Mouse (Mus musculus) forebrain, postnatal 0 days (tissue): ENCODE measurements at regions not wholly inside any gene's neighbourhood (a gene's known extent, or its start where the extent isn't known, plus 50 kb on each side); places are given as distances from the start of the nearest gene placed in this dataset.

Experiments used
- ATAC-seq: fragments of 200-750 bp; cut with Nextera tagmentation; 2 replicates; pipeline ENCODE4 v1.8.0; 2017; ENCODE audit warnings: mild to moderate bottlenecking, moderate library complexity
- DNase-seq: peaks from one replicate; pipeline ENCODE4 v3.0.0-alpha.2; 2015
- H3K27ac ChIP-seq: fragments of 300-500 bp; sonication (generic); 2 replicates; pipeline ENCODE4 v1.5.1; 2014; ENCODE audit warnings: low read depth, mild to moderate bottlenecking, antibody characterized with exemption, low read length, moderate library complexity, mixed read lengths
- H3K27me3 ChIP-seq: fragments of 300-500 bp; sonication (generic); 2 replicates; pipeline ENCODE4 v1.6.1; 2014; ENCODE audit warnings: mild to moderate bottlenecking, low read length, mixed read lengths; ENCODE audit not compliant: insufficient read depth
- H3K36me3 ChIP-seq: fragments of 300-500 bp; sonication (generic); 2 replicates; pipeline ENCODE4 v1.6.1; 2014; ENCODE audit warnings: mild to moderate bottlenecking, moderate library complexity; ENCODE audit not compliant: insufficient read depth
- H3K4me1 ChIP-seq: fragments of 300-500 bp; sonication (generic); 2 replicates; pipeline ENCODE4 v1.6.1; 2014; ENCODE audit warnings: antibody characterized with exemption; ENCODE audit not compliant: insufficient read depth
- H3K4me2 ChIP-seq: fragments of 300-500 bp; sonication (generic); 2 replicates; pipeline ENCODE4 v1.6.1; 2014; ENCODE audit warnings: low read depth, mild to moderate bottlenecking, moderate library complexity
- H3K4me3 ChIP-seq: fragments of 300-500 bp; sonication (generic); 2 replicates; pipeline ENCODE4 v1.5.1; 2014; ENCODE audit warnings: low read depth, low read length, mixed read lengths
- H3K9ac ChIP-seq: fragments of 300-500 bp; sonication (generic); 2 replicates; pipeline ENCODE4 v1.6.1; 2014; ENCODE audit warnings: mild to moderate bottlenecking
- H3K9me3 ChIP-seq: fragments of 300-500 bp; sonication (generic); 2 replicates; pipeline ENCODE4 v1.6.1; 2016; ENCODE audit warnings: low read length
- CTCF ChIP-seq: sonication (generic); IDR thresholded peaks from 2 replicates; pipeline ENCODE4 v1.5.1; 2016; ENCODE audit warnings: antibody characterized with exemption, control low read depth, low read depth
- WGBS: fragments of 180-500 bp; shearing (Covaris S2); extraction: QIAGEN DNeasy Blood & Tissue Kit; methylation state at CpG from one replicate; pipeline ENCODE4 v1.1.7; 2014; 5-methylcytosine and 5-hydroxymethylcytosine counted together

- H3K9me3 ChIP-seq = no peaks in the 10 kb centered on the region
- H3K36me3 ChIP-seq = no peaks in the 10 kb centered on the region
- H3K27me3 ChIP-seq = no peaks in the 10 kb centered on the region
- no peak for ATAC-seq
- no peaks in the 10 kb centered on the region for H3K4me1 ChIP-seq
- no peak overlapping the region for H3K27ac ChIP-seq
- no peak for DNase-seq
- H3K9ac ChIP-seq = no peak overlapping the region
- H3K4me3 ChIP-seq = no peak overlapping the region
- 68% methylated on average over 3 of the region's 3 CpGs for WGBS
- H3K4me2 ChIP-seq = no peak overlapping the region
- no peak for TF ChIP-seq CTCF
Measured at GRCm38 (mm10) chr13:26552122-26552521, 217.8 kb downstream of the Hdgfl1 start.

- 57% methylated on average over 1 of the region's 1 CpGs for WGBS
- Histone ChIP-seq H3K4me3 (no peak overlapping the region), H3K9ac (no peak overlapping the region), H3K9me3 (no peaks in the 10 kb centered on the region), H3K4me2 (no peak overlapping the region), H3K36me3 (no peaks in the 10 kb centered on the region), H3K27me3 (no peaks in the 10 kb centered on the region), H3K27ac (no peak overlapping the region), H3K4me1 (no peaks in the 10 kb centered on the region)
- TF ChIP-seq CTCF = no peak
- DNase-seq (no peak), ATAC-seq (no peak)
Measured at GRCm38 (mm10) chr13:26538928-26539327, 231.0 kb downstream of the Hdgfl1 start.

- Histone ChIP-seq H3K36me3 (no peaks in the 10 kb centered on the region), H3K4me1 (no peaks in the 10 kb centered on the region), H3K4me2 (no peak overlapping the region), H3K9me3 (no peaks in the 10 kb centered on the region), H3K27ac (no peak overlapping the region), H3K4me3 (no peak overlapping the region), H3K27me3 (no peaks in the 10 kb centered on the region), H3K9ac (no peak overlapping the region)
- TF ChIP-seq CTCF = no peak
- DNase-seq = no peak
- WGBS = 19% methylated on average over 2 of the region's 2 CpGs
- ATAC-seq = no peak
Measured at GRCm38 (mm10) chr13:26536575-26536974, 233.4 kb downstream of the Hdgfl1 start.

GRCm38 (mm10) chr13:26532761-26533160 lies 237.2 kb downstream of the Hdgfl1 start:
- Histone ChIP-seq H3K9ac (no peak overlapping the region), H3K27me3 (no peaks in the 10 kb centered on the region), H3K4me3 (no peak overlapping the region), H3K36me3 (no peaks in the 10 kb centered on the region), H3K9me3 (no peaks in the 10 kb centered on the region), H3K4me1 (no peaks in the 10 kb centered on the region), H3K4me2 (no peak overlapping the region), H3K27ac (no peak overlapping the region)
- ATAC-seq (peak; percentile 25; the same call in 1 of the 2 replicates), DNase-seq (no peak)
- no peak for TF ChIP-seq CTCF

GRCm38 (mm10) chr13:26519054-26519453 lies 250.9 kb downstream of the Hdgfl1 start:
- no peak for TF ChIP-seq CTCF
- Histone ChIP-seq H3K27me3 (no peaks in the 10 kb centered on the region), H3K4me2 (no peak overlapping the region), H3K9ac (no peak overlapping the region), H3K36me3 (no peaks in the 10 kb centered on the region), H3K4me3 (no peak overlapping the region), H3K27ac (0 out of 2 replicates have a peak overlapping the region, but pooled peaks have one; percentile 6), H3K4me1 (no peaks in the 10 kb centered on the region), H3K9me3 (no peaks in the 10 kb centered on the region)
- DNase-seq (peak; percentile 42), ATAC-seq (peak; percentile 71; the same call in 1 of the 2 replicates)
- 11% methylated on average over 1 of the region's 1 CpGs for WGBS

- Histone ChIP-seq H3K9ac (no peak overlapping the region), H3K27ac (0 out of 2 replicates have a peak overlapping the region, but pooled peaks have one; percentile 3), H3K4me2 (no peak overlapping the region), H3K27me3 (no peaks in the 10 kb centered on the region), H3K4me1 (no peaks in the 10 kb centered on the region), H3K9me3 (no peaks in the 10 kb centered on the region), H3K4me3 (no peak overlapping the region), H3K36me3 (no peaks in the 10 kb centered on the region)
- TF ChIP-seq CTCF = no peak
- no peak for DNase-seq
- 68% methylated on average over 5 of the region's 5 CpGs for WGBS
- ATAC-seq = no peak
Measured at GRCm38 (mm10) chr13:26518425-26518824, 251.5 kb downstream of the Hdgfl1 start.

GRCm38 (mm10) chr13:26517646-26518045 lies 252.3 kb downstream of the Hdgfl1 start:
- H3K4me3 ChIP-seq = no peak overlapping the region
- ATAC-seq (peak; percentile 78; the same call in 1 of the 2 replicates), DNase-seq (no peak)
- H3K9ac ChIP-seq = no peak overlapping the region
- H3K36me3 ChIP-seq = no peaks in the 10 kb centered on the region
- H3K4me1 ChIP-seq = no peaks in the 10 kb centered on the region
- H3K27ac ChIP-seq = peak overlapping the region; percentile 64; the same call in 1 of the 2 replicates
- 31% methylated on average over 4 of the region's 4 CpGs for WGBS
- H3K27me3 ChIP-seq = no peaks in the 10 kb centered on the region
- H3K4me2 ChIP-seq = no peak overlapping the region
- no peaks in the 10 kb centered on the region for H3K9me3 ChIP-seq
- no peak for TF ChIP-seq CTCF

- Histone ChIP-seq H3K4me1 (no peaks in the 10 kb centered on the region), H3K9me3 (no peaks in the 10 kb centered on the region), H3K36me3 (no peaks in the 10 kb centered on the region), H3K4me3 (no peak overlapping the region), H3K4me2 (no peak overlapping the region), H3K27me3 (no peaks in the 10 kb centered on the region), H3K27ac (no peak overlapping the region), H3K9ac (no peak overlapping the region)
- ATAC-seq = peak; percentile 51; the same call in 1 of the 2 replicates
- WGBS = 41% methylated on average over 4 of the region's 4 CpGs
- no peak for TF ChIP-seq CTCF
- peak; percentile 51 for DNase-seq
Measured at GRCm38 (mm10) chr13:26510448-26510847, 259.5 kb downstream of the Hdgfl1 start.
